Mouse (Mus musculus) neutrophil, adult 5-6 weeks (primary cell): ENCODE data around the gene Rgs14. TPM values are rescaled to one million over a fixed set of nuclear protein-coding genes. Genes with fewer than 3 reads are reported as not detected.

Experiments used
- ATAC-seq: fragments of 151-379, 151-347 bp; 2 replicates; pipeline ENCODE4 v1.8.0; 2017; ENCODE audit warnings: mild to moderate bottlenecking, moderate TSS enrichment; ENCODE audit not compliant: insufficient number of reproducible peaks, poor library complexity, low FRiP score, severe bottlenecking; ENCODE audit errors: extremely low read depth
- total RNA-seq: library from RNA; stranded (forward); fragments of 200-1000 nt; gene quantifications from 2 replicates; pipeline ENCODE4 v1.2.3, GENCODE M21; 2017

Gene Rgs14
- total RNA-seq, 1 experiment from 2014 or later: 85.4 TPM

DNA sequence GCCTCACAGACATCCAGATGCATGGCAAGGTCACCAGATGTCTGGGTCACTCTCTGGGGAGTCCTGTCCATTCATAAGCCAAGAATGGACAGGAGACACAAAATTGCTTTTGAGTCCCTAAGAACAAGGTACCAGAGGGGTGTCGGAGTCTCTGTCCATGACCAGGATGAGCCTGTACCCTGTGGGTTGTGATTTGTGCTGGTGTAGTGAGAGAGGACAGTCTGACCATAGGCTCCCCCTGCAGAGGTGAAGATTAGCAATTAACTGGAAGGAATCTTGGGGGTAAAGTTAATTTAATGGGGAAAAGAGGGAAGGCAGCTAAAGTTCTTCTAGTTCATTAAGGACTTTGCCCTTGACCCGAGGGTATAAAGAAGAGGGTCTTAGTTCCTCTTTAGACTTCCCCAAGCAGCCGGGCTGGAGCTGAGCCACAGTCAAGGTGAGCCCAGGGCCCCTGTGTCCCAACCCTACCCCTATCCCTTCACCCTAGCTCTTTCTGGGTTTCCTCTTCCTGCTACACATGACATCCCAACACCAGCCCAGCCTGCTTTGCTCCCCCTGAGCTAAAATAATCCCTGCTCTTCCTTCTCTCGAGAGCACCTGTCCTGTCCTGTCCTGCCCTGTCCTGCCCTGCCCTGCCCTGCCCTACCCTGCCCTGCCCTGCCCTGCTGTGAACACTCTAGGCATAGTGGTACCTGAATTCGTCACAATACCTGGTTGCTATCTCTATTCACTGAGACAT is 29.9 kb downstream of the Rgs14 start:
- ATAC-seq: no peak

DNA sequence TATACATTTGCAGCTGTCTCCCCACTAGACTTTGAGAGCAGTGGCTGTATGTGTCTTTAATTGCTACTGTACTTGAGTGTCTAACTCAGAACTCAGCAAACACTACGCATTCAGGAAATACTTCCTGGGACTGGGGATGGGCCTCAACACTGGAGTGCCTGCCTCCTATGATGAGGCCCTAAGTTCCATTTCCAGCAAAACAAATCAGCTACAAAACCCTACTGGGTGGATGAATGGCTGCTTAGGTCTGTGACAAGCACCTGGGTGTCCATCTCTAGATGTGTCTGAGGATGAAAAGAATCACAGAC is 30.5 kb downstream of the Rgs14 start:
- ATAC-seq: no peak

DNA sequence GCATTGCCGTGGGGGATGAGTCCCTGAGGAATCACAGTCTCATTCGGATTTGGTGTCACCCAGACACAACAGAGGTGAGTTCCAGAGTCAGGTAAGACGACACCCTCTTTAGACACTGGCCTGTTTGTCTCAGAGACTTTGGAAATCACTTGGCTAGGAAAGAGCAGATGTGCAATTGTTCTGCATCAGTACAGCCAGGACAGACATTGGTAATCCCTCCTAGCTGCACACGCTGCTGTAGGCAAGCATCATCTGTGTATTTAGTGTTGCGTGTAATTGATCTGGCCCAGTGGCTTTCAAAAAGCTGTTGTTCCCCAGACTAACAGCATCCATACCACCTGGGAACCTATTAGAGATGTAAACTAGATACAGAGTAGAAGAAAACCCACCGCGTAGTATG is 33.7 kb downstream of the Rgs14 start:
- ATAC-seq: no peak

DNA sequence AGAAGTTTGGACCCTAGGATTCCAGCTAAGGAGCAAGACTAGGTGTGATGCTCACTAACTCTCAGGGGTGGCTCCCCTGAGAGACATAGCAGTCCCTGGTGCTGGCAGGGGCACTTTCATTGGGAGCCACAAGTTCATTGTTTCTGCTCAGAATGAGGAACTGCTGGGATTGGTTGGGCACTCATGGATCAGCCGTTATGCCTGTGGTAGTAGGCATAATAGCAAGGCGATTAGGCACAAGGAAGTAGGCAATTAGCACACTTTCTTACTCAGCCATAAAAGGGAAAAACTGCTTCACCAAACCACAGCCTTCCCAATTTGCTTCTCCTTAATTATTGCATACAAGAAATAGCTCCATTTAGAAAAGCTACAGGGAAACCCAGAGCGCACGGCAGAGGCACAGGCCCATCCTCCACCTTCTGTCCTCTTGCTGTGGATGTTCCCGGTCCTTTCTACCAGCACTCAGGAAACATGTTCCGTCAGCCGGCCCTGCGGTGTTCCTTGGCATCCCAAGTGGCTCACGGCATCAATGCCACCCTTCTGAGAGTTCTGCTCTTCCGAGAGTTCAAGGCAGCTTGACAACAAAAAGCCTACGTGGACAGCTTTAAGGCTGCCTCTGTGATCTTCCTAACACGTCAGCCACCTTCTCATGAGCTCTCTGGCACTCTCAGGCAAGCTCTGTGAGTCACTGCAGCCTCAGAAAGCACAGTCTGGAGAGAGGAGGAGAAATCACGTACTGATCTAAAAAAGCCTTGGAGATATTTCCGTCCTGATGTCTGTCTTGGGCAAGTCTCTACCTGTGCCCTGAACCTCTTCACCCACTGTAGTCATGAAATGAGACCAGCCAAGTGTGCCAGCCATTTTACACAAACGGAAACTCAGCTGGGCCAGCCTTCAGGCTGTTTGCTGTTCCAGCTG is 34.7 kb downstream of the Rgs14 start:
- no peak for ATAC-seq

DNA sequence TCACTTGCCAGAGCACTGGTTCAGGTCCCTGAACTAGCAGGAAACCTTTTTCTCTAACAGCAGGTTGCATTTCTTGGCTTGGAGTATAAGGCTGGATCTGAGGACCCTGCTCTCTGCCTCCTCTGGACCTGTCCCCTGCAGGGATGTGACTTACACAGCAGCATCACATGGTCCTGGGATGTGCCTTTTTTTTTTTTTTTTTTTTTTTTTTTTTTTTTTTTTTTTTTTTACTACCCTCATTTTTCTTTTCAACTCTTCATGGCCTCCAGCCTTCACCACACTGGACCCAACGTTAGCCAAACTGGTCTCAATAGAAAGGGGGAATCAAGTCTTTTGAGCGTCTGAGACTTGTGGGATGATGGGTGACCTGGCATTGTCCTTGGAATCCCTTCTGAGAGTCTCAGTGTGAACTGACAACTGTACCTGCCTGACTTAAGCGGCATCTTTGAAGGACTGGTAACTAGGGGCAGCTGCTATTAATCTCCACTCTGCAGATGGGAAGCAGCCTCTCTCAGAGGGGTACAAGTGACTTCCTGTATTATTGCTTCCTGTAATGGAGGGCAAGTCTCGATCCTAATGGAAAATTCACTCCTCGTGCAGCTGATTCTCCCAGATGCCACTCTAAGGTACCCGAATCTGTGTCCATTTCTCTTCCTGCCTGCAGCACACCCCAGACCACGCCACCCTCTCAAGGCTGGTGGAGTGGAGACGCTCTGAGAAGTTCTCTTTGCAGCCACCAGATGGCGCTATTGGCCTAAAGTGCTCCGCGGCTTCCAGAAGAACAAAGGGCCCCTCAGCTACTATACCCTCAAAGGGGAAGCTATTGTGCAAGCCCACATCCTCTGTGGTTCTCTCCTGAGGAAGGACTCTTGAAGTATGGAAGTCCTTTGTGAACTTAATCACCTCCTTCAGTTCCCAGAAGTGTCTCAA is 35.6 kb downstream of the Rgs14 start:
- ATAC-seq: peak; percentile 88

DNA sequence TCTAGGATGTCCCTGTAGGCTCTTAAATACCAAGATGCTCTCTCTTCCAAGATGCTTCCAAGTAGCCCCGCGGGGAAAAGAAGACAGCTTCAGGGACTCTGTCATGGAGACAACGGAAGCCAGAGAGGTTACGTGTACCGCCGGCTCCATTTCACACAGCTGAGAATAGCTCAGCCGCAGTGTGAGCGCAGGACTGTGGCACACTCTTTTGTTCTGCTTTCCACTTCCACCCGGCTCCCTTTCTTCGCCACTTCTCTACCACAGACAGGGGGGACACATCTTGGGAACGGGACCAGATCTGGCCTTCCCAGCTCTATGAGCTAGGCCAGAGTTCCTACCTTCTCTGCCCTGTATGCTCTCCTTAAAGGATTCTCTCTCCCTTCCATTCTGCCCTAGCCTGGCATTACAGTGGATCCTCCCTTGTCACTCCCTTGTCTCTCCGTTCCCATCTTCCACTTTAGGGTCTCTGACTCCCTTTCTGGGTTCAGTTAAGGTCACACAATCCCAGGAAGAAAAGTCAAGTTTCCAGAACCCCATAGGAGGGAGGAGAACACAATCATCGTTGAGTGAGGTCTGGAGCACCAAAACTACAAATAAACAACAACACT is 36.4 kb downstream of the Rgs14 start:
- ATAC-seq: peak; percentile 31

DNA sequence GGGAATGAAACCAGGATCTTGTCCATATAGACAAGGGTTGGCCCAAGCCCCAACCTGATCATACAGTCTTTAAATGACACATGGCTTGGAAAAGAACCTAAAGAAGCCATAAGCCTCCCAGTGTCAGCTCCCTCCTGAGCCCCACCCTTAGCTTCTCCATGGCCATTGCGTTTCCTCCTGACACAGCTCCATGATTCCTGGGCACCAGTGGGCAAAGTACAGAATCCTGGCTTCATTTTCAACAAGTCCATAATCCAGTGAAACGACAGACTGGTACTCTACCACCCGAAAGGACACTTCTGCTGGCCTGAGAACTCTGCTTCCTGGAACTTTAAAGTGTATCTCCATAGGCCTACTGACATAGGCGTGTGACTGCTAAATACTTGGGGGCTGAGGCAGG is 37.8 kb downstream of the Rgs14 start:
- ATAC-seq: no peak

DNA sequence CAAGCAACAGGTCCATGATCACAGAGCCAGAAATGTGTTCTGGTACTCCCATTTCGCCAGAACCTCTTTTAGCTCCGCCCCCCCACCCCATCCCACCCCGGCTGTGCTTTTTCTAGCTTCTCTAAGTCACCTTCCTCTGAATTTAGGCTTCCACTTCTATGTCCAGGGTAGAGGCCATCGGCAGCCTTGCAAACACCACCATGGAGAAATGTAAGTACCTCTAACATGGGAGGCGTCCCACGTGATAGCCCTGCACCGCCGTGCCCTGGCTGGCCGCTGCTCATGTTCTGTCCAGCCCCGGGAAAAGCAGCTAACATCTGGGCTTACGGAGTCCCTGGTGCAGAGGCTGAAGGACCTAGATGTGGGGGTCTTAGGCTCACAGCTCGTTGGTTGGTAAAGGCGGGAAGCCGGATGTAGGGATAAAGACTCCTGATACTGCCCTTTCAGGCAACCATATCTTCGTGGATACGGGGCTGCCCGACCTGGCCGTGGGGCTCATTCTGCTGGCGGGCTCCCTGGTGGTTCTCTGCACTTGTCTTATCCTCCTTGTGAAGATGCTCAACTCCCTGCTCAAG is 39.1 kb downstream of the Rgs14 start:
- ATAC-seq: no peak

DNA sequence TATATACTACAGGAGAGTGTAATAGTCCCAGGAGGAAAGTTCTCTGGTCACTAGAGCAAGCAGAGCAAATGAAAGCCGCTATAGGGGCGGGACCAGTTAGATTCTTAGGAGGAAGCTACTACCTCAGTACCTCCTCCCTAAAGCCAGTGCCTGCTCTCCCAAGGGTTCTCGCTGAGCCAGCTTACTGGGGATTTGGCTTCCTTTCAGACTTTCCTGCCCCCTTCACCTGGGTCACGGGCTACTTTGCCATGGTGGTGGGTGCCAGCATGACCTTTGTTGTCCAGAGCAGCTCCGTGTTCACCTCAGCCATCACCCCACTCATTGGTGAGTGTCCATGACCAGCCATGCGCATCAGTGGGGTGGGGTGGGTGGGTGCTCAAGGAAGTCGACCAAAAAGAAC is 42.3 kb downstream of the Rgs14 start:
- ATAC-seq: no peak

DNA sequence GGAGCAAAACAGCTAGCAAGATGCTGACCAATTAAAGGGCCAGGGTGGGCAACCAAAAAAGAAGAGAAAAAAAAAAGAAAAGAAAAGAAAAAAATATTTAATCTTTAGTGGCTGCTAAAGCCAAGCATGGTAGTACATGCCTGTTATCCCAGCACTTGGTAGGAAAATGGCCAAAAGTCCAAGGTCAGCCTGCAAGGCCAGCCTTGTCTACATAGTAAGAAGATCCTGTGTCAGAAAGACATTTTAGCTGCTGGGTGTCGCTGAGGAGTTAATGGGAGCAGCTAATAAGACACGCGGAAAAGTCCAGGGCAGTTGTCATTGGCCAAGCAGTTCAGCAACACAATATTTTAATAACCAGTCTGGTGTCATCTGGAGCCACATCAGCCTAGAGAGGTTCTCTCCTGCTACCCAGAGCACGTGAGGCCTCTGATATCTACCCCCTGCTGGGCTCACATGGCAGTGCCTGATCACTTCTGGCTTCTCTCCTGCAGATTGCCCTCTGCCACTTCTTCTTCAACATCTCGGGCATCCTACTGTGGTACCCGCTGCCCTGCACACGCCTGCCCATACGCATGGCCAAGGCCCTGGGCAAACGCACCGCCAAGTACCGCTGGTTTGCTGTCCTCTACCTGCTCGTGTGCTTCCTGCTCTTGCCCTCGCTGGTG is 43.2 kb downstream of the Rgs14 start:
- ATAC-seq: peak; percentile 17; the same call in 1 of the 2 replicates

DNA sequence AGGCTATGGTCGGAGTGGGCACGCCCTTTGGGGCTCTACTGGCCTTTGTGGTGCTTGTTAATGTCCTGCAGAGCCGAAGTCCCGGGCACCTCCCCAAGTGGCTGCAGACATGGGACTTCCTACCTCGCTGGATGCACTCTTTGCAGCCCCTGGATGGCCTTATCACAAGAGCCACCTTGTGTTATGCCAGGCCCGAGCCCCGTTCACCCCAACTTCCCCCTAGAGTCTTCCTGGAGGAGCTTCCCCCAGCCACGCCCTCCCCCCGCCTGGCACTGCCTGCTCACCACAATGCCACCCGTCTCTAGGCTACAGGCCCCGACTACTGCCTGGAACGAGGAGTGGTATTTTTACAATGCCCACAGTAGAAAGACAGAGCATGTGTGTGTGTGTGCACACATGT is 43.8 kb downstream of the Rgs14 start:
- ATAC-seq: no peak

DNA sequence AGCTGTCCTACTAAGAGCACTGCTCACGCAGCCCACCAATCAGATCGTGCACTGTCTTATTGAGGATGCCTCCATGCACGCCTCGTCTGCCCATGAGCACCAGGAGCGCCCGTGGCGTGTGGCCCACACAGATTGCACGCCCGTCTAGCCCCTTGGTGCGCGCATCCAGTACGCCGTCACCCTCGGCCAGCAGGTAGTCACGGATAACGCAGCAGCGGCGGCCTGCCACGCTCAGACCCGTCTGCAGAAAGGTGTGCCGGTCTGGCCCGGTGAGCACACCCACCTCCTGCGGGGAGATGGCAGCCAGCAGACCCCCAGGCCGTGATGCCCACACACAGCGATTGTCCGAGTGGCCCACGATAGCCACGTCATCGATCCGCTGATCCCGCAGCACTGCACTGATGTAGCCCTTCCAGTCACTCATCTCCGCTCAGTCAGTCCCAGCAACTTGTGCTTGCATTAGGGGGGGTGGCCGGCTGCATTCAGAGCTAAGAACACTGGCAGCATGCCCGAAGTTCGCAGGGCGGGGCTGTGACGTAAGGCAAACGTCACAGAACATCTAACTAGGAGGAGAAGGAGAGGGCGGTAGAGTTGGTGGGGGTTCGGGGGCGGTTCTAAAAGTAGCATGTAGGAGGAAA is 45.3 kb downstream of the Rgs14 start, which contains the start of gene Pfn3:
Pfn3 (minus strand) TSS at position 490 of the 638 bp plus-strand sequence.
- ATAC-seq: no peak

DNA sequence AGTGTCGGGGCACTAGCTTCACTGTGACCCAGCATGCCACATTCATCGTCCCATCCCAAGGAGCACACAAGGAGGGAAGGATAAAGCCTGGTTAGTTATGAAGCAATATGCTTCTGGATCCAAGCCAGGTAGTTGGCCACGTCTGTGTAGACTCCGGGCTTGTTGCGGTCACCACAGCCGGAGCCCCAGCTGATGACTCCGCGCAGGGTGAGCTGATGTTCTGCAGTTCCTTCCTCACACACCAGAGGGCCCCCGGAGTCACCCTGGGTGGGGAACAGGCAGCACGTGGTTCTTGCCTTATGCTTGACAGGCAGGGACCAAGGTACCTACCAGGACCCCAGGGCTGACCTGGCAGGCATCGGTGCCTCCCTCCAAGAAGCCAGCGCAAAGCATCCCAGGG is 48.5 kb downstream of the Rgs14 start:
- peak; percentile 81 for ATAC-seq

DNA sequence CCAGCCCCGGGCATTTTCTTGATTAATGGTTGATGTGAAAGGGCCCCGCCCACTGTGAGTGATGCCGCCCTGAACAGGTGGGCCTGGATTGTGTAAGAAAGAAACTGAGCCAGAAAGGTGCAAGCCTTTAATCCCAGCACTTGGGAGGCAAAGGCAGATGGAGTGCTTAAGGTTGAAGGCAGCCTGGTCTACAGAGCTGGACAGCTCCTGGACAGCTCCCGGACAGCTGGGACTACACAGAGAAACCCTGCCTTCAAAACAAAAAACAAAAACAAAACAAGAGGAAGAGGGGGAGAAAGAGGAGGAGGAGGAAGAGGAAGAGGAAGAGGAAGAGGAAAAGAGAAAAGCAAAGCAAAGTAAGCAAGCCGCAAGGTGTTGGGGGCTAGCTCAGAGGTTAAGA is 49.6 kb downstream of the Rgs14 start:
- ATAC-seq: no peak

DNA sequence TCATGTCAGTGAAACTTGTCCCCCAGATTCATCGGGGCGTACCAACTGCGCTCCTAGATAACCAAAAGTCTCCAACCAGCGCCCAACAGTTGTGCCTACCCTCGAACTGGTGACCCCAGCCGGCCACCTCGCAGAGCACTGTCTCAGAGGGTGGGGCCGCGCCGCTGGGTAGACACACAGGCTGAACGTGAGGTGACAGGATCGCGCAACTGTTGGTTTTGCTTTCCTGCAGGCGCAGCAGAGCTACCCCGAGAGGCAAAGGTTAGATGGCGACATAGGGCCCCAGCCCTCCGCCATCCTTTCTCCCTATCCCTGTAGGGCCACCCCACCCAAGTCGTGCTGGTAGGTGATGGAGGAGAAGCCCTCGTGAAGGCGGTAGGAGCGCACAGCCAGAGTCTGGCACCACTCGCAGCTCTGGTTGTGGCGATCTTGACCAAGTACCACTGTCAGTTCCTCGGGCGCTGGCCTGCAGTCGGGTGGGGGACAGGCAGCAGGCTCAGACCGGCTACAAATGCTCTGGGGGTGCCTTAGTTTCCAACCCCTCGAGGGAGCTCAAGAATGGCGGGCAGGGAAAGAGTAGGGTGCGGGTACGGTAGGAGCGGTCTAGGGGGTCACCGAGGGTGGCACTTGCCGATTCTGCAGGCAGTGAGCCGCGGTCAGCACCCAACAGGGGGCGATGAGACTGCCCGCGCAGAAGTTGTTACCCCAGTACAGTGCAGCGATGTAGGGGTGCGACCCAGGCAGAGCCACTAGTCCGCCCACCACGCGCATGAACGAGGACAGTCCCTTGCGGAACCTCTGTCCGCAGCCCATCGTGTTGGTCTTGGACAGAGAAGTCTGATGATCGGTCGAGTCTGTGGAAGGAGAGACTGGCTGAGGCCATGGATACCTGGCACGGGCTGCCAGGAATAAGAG is 50.7 kb downstream of the Rgs14 start:
- no peak for ATAC-seq

DNA sequence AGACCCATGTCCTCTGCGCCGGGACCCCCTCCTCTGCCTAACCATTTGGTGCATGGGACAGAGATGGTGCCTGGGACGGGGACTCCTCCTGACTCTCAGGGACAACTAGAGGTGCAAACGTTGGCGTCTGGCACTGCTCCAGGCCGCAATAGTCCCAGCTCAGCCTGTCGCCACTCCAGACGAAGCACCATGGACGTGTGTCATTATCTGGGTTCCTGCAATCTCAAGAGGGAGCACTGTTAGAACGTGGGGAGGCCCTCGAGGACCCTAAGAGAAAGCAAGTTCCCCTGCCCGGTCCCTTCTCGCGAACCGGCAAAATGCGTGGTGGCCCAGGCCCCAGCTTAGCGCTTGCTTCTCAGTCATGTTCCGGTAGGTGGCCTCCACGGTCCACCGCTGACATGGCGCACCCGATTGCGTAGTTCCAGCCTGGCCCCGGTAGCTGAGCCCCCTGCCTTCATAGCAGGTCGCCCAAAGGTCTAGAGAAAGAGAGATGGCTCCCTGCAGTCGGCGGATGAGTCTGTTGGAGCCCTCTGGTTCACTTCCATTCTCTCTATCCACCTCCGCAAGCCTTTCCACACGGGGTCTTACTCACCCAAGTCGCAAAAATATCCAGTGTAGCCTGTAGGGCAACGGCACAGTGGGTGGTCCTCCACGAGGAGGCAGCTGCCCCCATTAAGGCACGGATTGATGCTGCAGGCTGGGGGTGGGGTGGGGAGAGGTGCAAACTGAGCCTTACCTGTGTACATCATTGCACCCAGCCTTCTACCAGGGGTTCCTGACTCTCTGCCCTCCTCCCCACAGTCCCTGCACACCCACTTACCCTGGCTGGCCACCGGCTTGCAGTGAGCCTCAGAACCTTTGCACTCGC is 51.6 kb downstream of the Rgs14 start:
- ATAC-seq: peak; percentile 82
